Mouse (Mus musculus) urinary bladder, adult 18-20 months (tissue): ENCODE results near the gene Smpd2.

Experiments
- DNase-seq, 2 experiments: peaks; one replicate each; pipeline ENCODE4 v3.0.0; 2022; ENCODE audit warnings: low spot score in 2 of 2, mixed read lengths in 2 of 2

Smpd2 gene

GRCm38 (mm10) chr10:41489708-41490517 is at the start of gene Smpd2, which contains the start of gene Ppil6:
Smpd2 (minus strand) TSS chr10:41490369.
Ppil6 (plus strand) TSS chr10:41490439.
- peak; percentile 93 to 97 for DNase-seq

- DNase-seq: no peak
Measured at GRCm38 (mm10) chr10:41538986-41539385, 48.8 kb upstream of the Smpd2 start.

GRCm38 (mm10) chr10:41537983-41538330 is 47.8 kb upstream of the Smpd2 start:
- no peak for DNase-seq

GRCm38 (mm10) chr10:41537226-41537982 is 47.2 kb upstream of the Smpd2 start:
- DNase-seq: no peak

GRCm38 (mm10) chr10:41536714-41537113 is 46.5 kb upstream of the Smpd2 start:
- no peak for DNase-seq

GRCm38 (mm10) chr10:41535991-41536390 is 45.8 kb upstream of the Smpd2 start:
- DNase-seq: no peak

- DNase-seq: no peak
Measured at GRCm38 (mm10) chr10:41529972-41530371, 39.8 kb upstream of the Smpd2 start.

GRCm38 (mm10) chr10:41525696-41526095 is 35.5 kb upstream of the Smpd2 start:
- DNase-seq: no peak

- DNase-seq: no peak
Measured at GRCm38 (mm10) chr10:41523386-41523785, 33.2 kb upstream of the Smpd2 start.

GRCm38 (mm10) chr10:41520410-41520673 is 30.2 kb upstream of the Smpd2 start:
- DNase-seq: no peak

GRCm38 (mm10) chr10:41519640-41520409 is 29.7 kb upstream of the Smpd2 start:
- DNase-seq: peak in 1 of 2 experiments; percentile 74

GRCm38 (mm10) chr10:41518981-41519618 is 28.9 kb upstream of the Smpd2 start, which contains the start of gene Cd164:
Cd164 (plus strand) TSS chr10:41519414.
- DNase-seq: peak; percentile 84 to 86

- peak; percentile 56 to 76 for DNase-seq
Measured at GRCm38 (mm10) chr10:41518508-41518980, 28.4 kb upstream of the Smpd2 start.

- DNase-seq: no peak
Measured at GRCm38 (mm10) chr10:41514921-41515320, 24.8 kb upstream of the Smpd2 start.

- DNase-seq: no peak
Measured at GRCm38 (mm10) chr10:41514301-41514700, 24.1 kb upstream of the Smpd2 start.

GRCm38 (mm10) chr10:41509160-41509559 is 19.0 kb upstream of the Smpd2 start:
- DNase-seq: no peak

- peak in 1 of 2 experiments; percentile 40 for DNase-seq
Measured at GRCm38 (mm10) chr10:41505446-41505845, 15.3 kb upstream of the Smpd2 start.

GRCm38 (mm10) chr10:41504996-41505395 is 14.8 kb upstream of the Smpd2 start:
- no peak for DNase-seq

GRCm38 (mm10) chr10:41500941-41501340 is 10.8 kb upstream of the Smpd2 start:
- no peak for DNase-seq

GRCm38 (mm10) chr10:41491111-41491510 is 942 bp upstream of the Smpd2 start:
- peak in 1 of 2 experiments; percentile 37 for DNase-seq

GRCm38 (mm10) chr10:41490518-41490873 is 327 bp upstream of the Smpd2 start:
- DNase-seq: no peak

- DNase-seq: no peak
Measured at GRCm38 (mm10) chr10:41489294-41489693, 875 bp downstream of the Smpd2 start.
